Mouse (Mus musculus) E14TG2a.4 (cell line): Measurements from ENCODE around the gene Tnn.

Experiments used
- CTCF ChIP-seq: conservative IDR thresholded peaks from 2 replicates; pipeline ENCODE4 v1.5.1; 2014; ENCODE audit warnings: low read length
- NANOG ChIP-seq: IDR thresholded peaks from 2 replicates; pipeline ENCODE4 v1.6.1; 2014; ENCODE audit warnings: borderline replicate concordance, low read length, mixed read lengths
- POU5F1 ChIP-seq: IDR thresholded peaks from 2 replicates; pipeline ENCODE4 v1.6.1; 2014; ENCODE audit warnings: low read length, borderline replicate concordance

GRCm38 (mm10) chr1:160184506-160184905 lies 31.1 kb upstream of the Tnn start:
- TF ChIP-seq CTCF (no peak), POU5F1 (no peak), NANOG (no peak)
